In genomic region chr4:85513792-85514191, GRCm38 (mm10) we compare ENCODE assay signal across 8 mouse cellular contexts. TPM values are rescaled to one million over a fixed set of nuclear protein-coding genes. Genes with fewer than 3 reads are reported as not detected.
DNase-seq lines count a peak whose midpoint lies in the region; ATAC-seq lines count a peak whose summit lies in the region.

Adamtsl1 (plus strand) TSS chr4:85514172.

- peaks cover 11% of the 10 kb centered on the region; the same call in 1 of the 2 replicates for H3K4me1 ChIP-seq in hindbrain, embryonic 12.5 days
- peaks cover 16% of the 10 kb centered on the region for H3K4me1 ChIP-seq in midbrain, embryonic 13.5 days (replicated peaks)

- peak; percentile 55 for ATAC-seq in hindbrain, embryonic 12.5 days (ENCODE audit: low FRiP score)
- ATAC-seq in midbrain, embryonic 13.5 days, result no peak; the same call in 1 of the 2 replicates
- ATAC-seq in granulocyte monocyte progenitor cell, adult 5-6 weeks (replicated peaks; ENCODE audit: poor library complexity, severe bottlenecking), result no peak

- peak within 1 kb of the TSS; percentile 70 for H3K9ac ChIP-seq in hindbrain, embryonic 12.5 days
- peak within 1 kb of the TSS; percentile 71 for H3K9ac ChIP-seq in midbrain, embryonic 13.5 days (replicated peaks)

- DNase-seq in gastrocnemius, postnatal 14 days, result no peak
- DNase-seq in gastrocnemius, adult 18-20 months (ENCODE audit: low spot score), result no peak
- no peak for DNase-seq in urinary bladder, adult 2 months (ENCODE audit: low spot score)
- no peak for DNase-seq in urinary bladder, postnatal 36 days (ENCODE audit: low spot score in 2 of 2)
- no peak for DNase-seq in MN1 (ENCODE audit: low spot score)

- no peak within 1 kb of the TSS for H3K27ac ChIP-seq in hindbrain, embryonic 12.5 days
- H3K27ac ChIP-seq in midbrain, embryonic 13.5 days, result no peak within 1 kb of the TSS

- H3K27me3 ChIP-seq in hindbrain, embryonic 12.5 days, result peaks cover 28% of the 10 kb centered on the region
- peaks cover 39% of the 10 kb centered on the region for H3K27me3 ChIP-seq in midbrain, embryonic 13.5 days

- H3K36me3 ChIP-seq in hindbrain, embryonic 12.5 days, result no peaks in the 10 kb centered on the region
- no peaks in the 10 kb centered on the region for H3K36me3 ChIP-seq in midbrain, embryonic 13.5 days

- 3% methylated on average over 9 of the region's 9 CpGs for WGBS in hindbrain, embryonic 12.5 days
- 2% methylated on average over 9 of the region's 9 CpGs for WGBS in midbrain, embryonic 13.5 days

- no peaks in the 10 kb centered on the region for H3K9me3 ChIP-seq in hindbrain, embryonic 12.5 days (replicated peaks)
- no peaks in the 10 kb centered on the region for H3K9me3 ChIP-seq in midbrain, embryonic 13.5 days

- intact Hi-C loops in gastrocnemius, postnatal 14 days (cut with DNase I; ENCODE audit: low total_unique reads), result no loop called here

- H3K4me2 ChIP-seq in hindbrain, embryonic 12.5 days (replicated peaks), result peak within 1 kb of the TSS; percentile 95
- H3K4me2 ChIP-seq in midbrain, embryonic 13.5 days (replicated peaks), result peak within 1 kb of the TSS; percentile 99

- peak within 1 kb of the TSS; percentile 61 for H3K4me3 ChIP-seq in hindbrain, embryonic 12.5 days
- H3K4me3 ChIP-seq in midbrain, embryonic 13.5 days (replicated peaks), result peak within 1 kb of the TSS; percentile 65

RNA-seq across cellular contexts. Expression of gene Adamtsl1, which starts in this region (rescaled TPM):
- total RNA-seq in gastrocnemius, postnatal 14 days (2021), result 10 to 100 TPM; 12.0 to 14.3 TPM
- 1 to 10 TPM; 3.2 to 5.6 TPM for total RNA-seq in gastrocnemius, adult 18-20 months (2021)
- 30.5 and 39.1 TPM in 2 replicates for polyA plus RNA-seq in urinary bladder, adult 2 months (2012; rRNA removed)
- polyA plus RNA-seq in hindbrain, embryonic 12.5 days (2016; fragmentation: Nextera tagmentation; extraction: Ambion mirVana), result 28.0 and 28.9 TPM in 2 replicates
- polyA plus RNA-seq in midbrain, embryonic 13.5 days (2015; fragmentation: Nextera tagmentation; extraction: Ambion mirVana), result 5.2 and 5.8 TPM in 2 replicates
- total RNA-seq in granulocyte monocyte progenitor cell, adult 5-6 weeks (2014; fragmentation: Nextera tagmentation), result not detected in 2 replicates
- total RNA-seq in granulocyte monocyte progenitor cell, adult 5-6 weeks (2017), result not detected in 2 replicates

Comparison
In these comparisons a context has a peak if more than half of its experiments do, and no peak if none do; other contexts are left out.
1. RNA of gene Adamtsl1 (total RNA-seq): 12.0 to 14.3 TPM in gastrocnemius, postnatal 14 days and 3.2 to 5.6 TPM in gastrocnemius, adult 18-20 months; not detected in granulocyte monocyte progenitor cell, adult 5-6 weeks; every median in the first group is over 4 times any median in the second.